Comparison of ENCODE assay signal across 28 mouse cellular contexts in genomic region chr8:126028941-126029340, GRCm38 (mm10). TPM values are rescaled to one million over a fixed set of nuclear protein-coding genes. Genes with fewer than 3 reads are reported as not detected.
DNase-seq lines count a peak whose midpoint lies in the region; ATAC-seq and TF ChIP-seq lines count a peak whose summit lies in the region.
"Had no signal": no experiment of that assay in that cellular context is flagged by ENCODE, and none has a peak within 500 bp of the region (broad histone marks: within the 10 kb centered on the region; RNA-seq: fewer than 3 reads in every experiment).

No protein-coding gene starts in this region.

- H3K9me3 ChIP-seq in kidney, embryonic 14.5 days (ENCODE audit: control insufficient read depth, low read length), result no peaks in the 10 kb centered on the region
- H3K9me3 ChIP-seq: heart, embryonic 12.5 days; limb, embryonic 12.5 days; liver, embryonic 15.5 days; stomach, embryonic 15.5 days had no signal

- intact Hi-C loops in left cerebral cortex, adult 2 months (cut with DNase I), result no loop called here
- intact Hi-C loops in left cerebral cortex, postnatal 10 days (cut with DNase I), result no loop called here
- intact Hi-C loops in heart, adult 2 months (cut with DNase I), result no loop called here

- H3K4me3 ChIP-seq in cerebellum, adult 2 months (replicated peaks; ENCODE audit: insufficient read depth, low read depth, low read length), result no peak overlapping the region
- no peak overlapping the region for H3K4me3 ChIP-seq in kidney, embryonic 14.5 days (ENCODE audit: low read length)
- H3K4me3 ChIP-seq in left cerebral cortex, adult 2 months, result no peak overlapping the region
- no peak overlapping the region for H3K4me3 ChIP-seq in heart, adult 2 months
- H3K4me3 ChIP-seq: gastrocnemius, adult 2 months; heart, embryonic 12.5 days; limb, embryonic 12.5 days; liver, embryonic 15.5 days; stomach, embryonic 15.5 days had no signal

- TF ChIP-seq POLR2A in cerebellum, adult 2 months (IDR thresholded peaks at IDR 0.05; ENCODE audit: borderline replicate concordance, insufficient read depth, low read length), result no peak
- no peak for TF ChIP-seq POLR2A in heart, adult 2 months (IDR thresholded peaks at IDR 0.05; ENCODE audit: insufficient read depth, low read depth, low read length)

- peaks cover 69% of the 10 kb centered on the region for H3K4me1 ChIP-seq in cerebellum, adult 2 months (ENCODE audit: control insufficient read depth, insufficient read depth, low read length)
- no peaks in the 10 kb centered on the region for H3K4me1 ChIP-seq in kidney, embryonic 14.5 days (ENCODE audit: control insufficient read depth, insufficient read depth, low read length)
- H3K4me1 ChIP-seq in heart, adult 2 months (ENCODE audit: control insufficient read depth, insufficient read depth, low read length), result no peaks in the 10 kb centered on the region
- H3K4me1 ChIP-seq: heart, embryonic 12.5 days; liver, embryonic 15.5 days; stomach, embryonic 15.5 days had no signal

- DNase-seq in cerebellum, adult 2 months, result peak; percentile 20 to 50
- no peak for DNase-seq in cerebellum, adult 11 months
- DNase-seq in kidney, adult 11 months, result peak; percentile 63
- DNase-seq in left cerebral cortex, adult 2 months (ENCODE audit: extremely low spot score in 1 of 2, low spot score in 2 of 2), result no peak
- DNase-seq in left cerebral cortex, postnatal 10 days (ENCODE audit: extremely low spot score in 1 of 2, low spot score in 2 of 2), result no peak
- DNase-seq in heart, adult 2 months, result no peak
- DNase-seq: adrenal gland, adult 8-10 months; gastrocnemius, adult 2 months; gastrocnemius, postnatal 36 days; heart, adult 18-20 months; heart, postnatal 4 days; layer of hippocampus, adult 9-11 months; lung, embryonic 14.5 days; lung, postnatal 14 days; midbrain, embryonic 14.5 days; thymus, postnatal 14 days had no signal

- no peak overlapping the region for H3K9ac ChIP-seq in kidney, embryonic 14.5 days (ENCODE audit: low read depth, low read length)
- no peak overlapping the region for H3K9ac ChIP-seq in heart, adult 2 months (ENCODE audit: low read depth, low read length)
- H3K9ac ChIP-seq: heart, embryonic 12.5 days; hindbrain, embryonic 14.5 days; limb, embryonic 12.5 days; liver, embryonic 15.5 days; lung, embryonic 14.5 days; stomach, embryonic 15.5 days had no signal

- TF ChIP-seq EP300 in heart, adult 2 months (IDR thresholded peaks at IDR 0.05; ENCODE audit: insufficient read depth, low read depth, low read length), result no peak

- H3K27ac ChIP-seq in cerebellum, adult 2 months (ENCODE audit: insufficient read depth, low read length), result peak overlapping the region; percentile 58
- H3K27ac ChIP-seq in kidney, embryonic 14.5 days (ENCODE audit: low read depth, low read length), result no peak overlapping the region
- peak overlapping the region; percentile 10; the same call in 1 of the 2 replicates for H3K27ac ChIP-seq in left cerebral cortex, adult 2 months
- no peak overlapping the region for H3K27ac ChIP-seq in heart, adult 2 months
- H3K27ac ChIP-seq: gastrocnemius, adult 2 months; hindbrain, embryonic 14.5 days; kidney, postnatal 0 days; limb, embryonic 12.5 days; liver, embryonic 15.5 days; stomach, embryonic 15.5 days had no signal

- no peaks in the 10 kb centered on the region for H3K27me3 ChIP-seq in cerebellum, adult 2 months (ENCODE audit: control insufficient read depth, insufficient read depth, low read length)
- H3K27me3 ChIP-seq in kidney, embryonic 14.5 days (ENCODE audit: control insufficient read depth, insufficient read depth, low read length), result no peaks in the 10 kb centered on the region
- H3K27me3 ChIP-seq in heart, adult 2 months (ENCODE audit: control insufficient read depth, insufficient read depth, low read length), result no peaks in the 10 kb centered on the region
- H3K27me3 ChIP-seq: heart, embryonic 12.5 days; limb, embryonic 12.5 days; liver, embryonic 15.5 days; stomach, embryonic 15.5 days had no signal

- no peaks in the 10 kb centered on the region for H3K36me3 ChIP-seq in kidney, embryonic 14.5 days (ENCODE audit: control insufficient read depth, insufficient read depth, low read length)
- H3K36me3 ChIP-seq in heart, adult 2 months (ENCODE audit: control insufficient read depth, insufficient read depth, low read length), result no peaks in the 10 kb centered on the region
- H3K36me3 ChIP-seq: heart, embryonic 12.5 days; limb, embryonic 12.5 days; liver, embryonic 15.5 days; stomach, embryonic 15.5 days had no signal

- 27% methylated on average over 6 of the region's 6 CpGs for WGBS in cerebellum, adult 2 months
- 69% methylated on average over 6 of the region's 6 CpGs for WGBS in kidney, embryonic 14.5 days
- WGBS in heart, adult 2 months, result 66% methylated on average over 6 of the region's 6 CpGs

- no peak for ATAC-seq in kidney, embryonic 14.5 days (ENCODE audit: low FRiP score, low TSS enrichment)
- ATAC-seq: forebrain, embryonic 14.5 days; inflammation-experienced regulatory T-cells, adult 6 months had no signal

- no peaks in the 10 kb centered on the region for H3K79me2 ChIP-seq in heart, adult 2 months (replicated peaks; ENCODE audit: control insufficient read depth, insufficient read depth, low read length)

- H3K4me2 ChIP-seq in kidney, embryonic 14.5 days (replicated peaks; ENCODE audit: low read depth, low read length), result no peak overlapping the region
- H3K4me2 ChIP-seq: heart, embryonic 12.5 days; hindbrain, embryonic 14.5 days; limb, embryonic 12.5 days; liver, embryonic 15.5 days; lung, embryonic 14.5 days; stomach, embryonic 15.5 days had no signal

- no peak for TF ChIP-seq CTCF in cerebellum, adult 2 months (IDR thresholded peaks at IDR 0.05; ENCODE audit: borderline replicate concordance, insufficient read depth, low read depth, low read length)
- no peak for TF ChIP-seq CTCF in left cerebral cortex, adult 2 months (IDR thresholded peaks at IDR 0.05)
- no peak for TF ChIP-seq CTCF in heart, adult 2 months (IDR thresholded peaks at IDR 0.05)

RNA-seq across cellular contexts. Expression of gene Kcnk1, which starts 34.0 kb away (rescaled TPM):
- 206 and 213 TPM in 2 replicates for polyA plus RNA-seq in cerebellum, adult 2 months (2012; rRNA removed)
- 34.7 and 45.3 TPM in 2 replicates for polyA plus RNA-seq in kidney, embryonic 14.5 days (2014; fragmentation: Nextera tagmentation; extraction: Ambion mirVana)
- total RNA-seq in left cerebral cortex, adult 2 months (2021), result 10 to 100 TPM; 90.0 to 91.1 TPM
- 10 to 100 TPM; 45.4 to 50.5 TPM for total RNA-seq in left cerebral cortex, postnatal 10 days (2021)
- total RNA-seq in heart, adult 2 months (2021), result under 1 TPM in 1 of 2 experiments, not detected in 1; 0.31 TPM
- 0.32 and 0.78 TPM in 2 replicates for polyA plus RNA-seq in heart, adult 2 months (2012; rRNA removed)
- total RNA-seq: CH12.LX; monocyte, adult 5-6 weeks had no signal
- polyA plus RNA-seq: C2C12; inflammation-experienced regulatory T-cells, adult 6 months had no signal

Comparison
In these comparisons a context has a peak if more than half of its experiments do, and no peak if none do; other contexts are left out.
1. DNase-seq: peak in cerebellum, adult 2 months (2 of 2) and kidney, adult 11 months (single experiment); none in cerebellum, adult 11 months (single experiment), left cerebral cortex, adult 2 months (0 of 2), left cerebral cortex, postnatal 10 days (0 of 2) and heart, adult 2 months (0 of 2).
2. H3K27ac ChIP-seq: peak in cerebellum, adult 2 months (single experiment) and left cerebral cortex, adult 2 months (single experiment); none in kidney, embryonic 14.5 days (single experiment) and heart, adult 2 months (single experiment).
3. RNA of gene Kcnk1, which starts 34.0 kb away (total RNA-seq): 90.0 to 91.1 TPM in left cerebral cortex, adult 2 months and 45.4 to 50.5 TPM in left cerebral cortex, postnatal 10 days; 0.31 TPM in heart, adult 2 months; every median in the first group is over 10 times any median in the second.